ENCODE assay signal across 24 mouse cellular contexts in genomic region chr11:119791923-119792564, GRCm38 (mm10).
DNase-seq lines count a peak whose midpoint lies in the region; ATAC-seq and TF ChIP-seq lines count a peak whose summit lies in the region.
"Had no signal": no experiment of that assay in that cellular context is flagged by ENCODE, and none has a peak within 500 bp of the region (broad histone marks: within the 10 kb centered on the region; RNA-seq: fewer than 3 reads in every experiment).

No protein-coding gene starts in this region.

- WGBS in kidney, embryonic 16.5 days, result 35% methylated on average over 10 of the region's 10 CpGs

- H3K36me3 ChIP-seq in ES-E14 (ENCODE audit: control insufficient read depth, insufficient read depth, low read length, poor library complexity, severe bottlenecking), result peaks cover 7% of the 10 kb centered on the region; the same call in 1 of the 2 replicates
- H3K36me3 ChIP-seq in kidney, embryonic 16.5 days (ENCODE audit: insufficient read depth, low read length), result peaks cover 7% of the 10 kb centered on the region
- H3K36me3 ChIP-seq: embryonic facial prominence, embryonic 15.5 days; heart, embryonic 10.5 days; hindbrain, embryonic 12.5 days had no signal

- H3K9ac ChIP-seq in ES-E14 (ENCODE audit: insufficient read depth, low read depth, low read length, poor library complexity, severe bottlenecking), result peak overlapping the region; percentile 8; the same call in 1 of the 2 replicates
- H3K9ac ChIP-seq in kidney, embryonic 16.5 days (replicated peaks; ENCODE audit: low read length), result no peak overlapping the region
- H3K9ac ChIP-seq: embryonic facial prominence, embryonic 15.5 days; hindbrain, embryonic 12.5 days had no signal

- TF ChIP-seq CTCF in left cerebral cortex, adult 2 months (IDR thresholded peaks at IDR 0.05), result no peak

- in situ Hi-C loops in ES-E14 (cut with MboI; ENCODE audit: low sequenced_read_pairs in 2 of 2, unreplicated experiment in 2 of 2), result no loop called here

- H3K27ac ChIP-seq in ES-E14 (ENCODE audit: insufficient read depth, low read depth, low read length, poor library complexity, severe bottlenecking), result no peak overlapping the region
- H3K27ac ChIP-seq in kidney, embryonic 16.5 days (ENCODE audit: low read length), result peak overlapping the region; percentile 76
- no peak overlapping the region for H3K27ac ChIP-seq in left cerebral cortex, adult 2 months
- H3K27ac ChIP-seq: embryonic facial prominence, embryonic 15.5 days; hindbrain, embryonic 12.5 days had no signal

- H3K4me1 ChIP-seq in ES-E14 (ENCODE audit: control insufficient read depth in 2 of 2, insufficient read depth in 2 of 2, low read length in 2 of 2, poor library complexity in 1 of 2), result peaks cover 0 to 18% of the 10 kb centered on the region in 2 experiments; a peak in 1 of 4 replicates
- H3K4me1 ChIP-seq in kidney, embryonic 16.5 days (ENCODE audit: insufficient read depth, low read length), result peaks cover 75% of the 10 kb centered on the region

- intact Hi-C loops in left cerebral cortex, adult 2 months (cut with DNase I), result no loop called here
- intact Hi-C loops in left cerebral cortex, postnatal 14 days (cut with DNase I), result no loop called here

- ATAC-seq in kidney, embryonic 16.5 days (ENCODE audit: low FRiP score, low TSS enrichment), result peak; percentile 49; the same call in 1 of the 2 replicates
- no peak for ATAC-seq in CD4-positive, CD25-positive, alpha-beta regulatory T cell, adult 4 months
- ATAC-seq: activated CD4-positive, CD25-positive, alpha-beta regulatory T cell, adult 4 months; forebrain, embryonic 14.5 days; Patski had no signal

- no peak overlapping the region for H3K4me3 ChIP-seq in ES-E14 (ENCODE audit: insufficient read depth in 1 of 2, low read depth in 1 of 2, low read length in 2 of 2, poor library complexity in 1 of 2, severe bottlenecking in 1 of 2)
- H3K4me3 ChIP-seq in kidney, embryonic 16.5 days (ENCODE audit: low read length), result no peak overlapping the region
- no peak overlapping the region for H3K4me3 ChIP-seq in left cerebral cortex, adult 2 months
- H3K4me3 ChIP-seq: embryonic facial prominence, embryonic 15.5 days; erythroblast, embryonic 14.5 days; forebrain, embryonic 10.5 days; heart, embryonic 10.5 days; hindbrain, embryonic 12.5 days had no signal

- H3K27me3 ChIP-seq in kidney, embryonic 16.5 days (ENCODE audit: insufficient read depth, low read length), result no peaks in the 10 kb centered on the region
- H3K27me3 ChIP-seq: embryonic facial prominence, embryonic 15.5 days; hindbrain, embryonic 12.5 days; Patski had no signal

- no peak overlapping the region for H3K4me2 ChIP-seq in kidney, embryonic 16.5 days (replicated peaks; ENCODE audit: low read depth, low read length)
- H3K4me2 ChIP-seq: embryonic facial prominence, embryonic 15.5 days; hindbrain, embryonic 12.5 days had no signal

- H3K9me3 ChIP-seq in ES-E14 (ENCODE audit: control insufficient read depth, insufficient read depth, low read depth, low read length), result no peaks in the 10 kb centered on the region
- no peaks in the 10 kb centered on the region for H3K9me3 ChIP-seq in kidney, embryonic 16.5 days (ENCODE audit: low read length)
- H3K9me3 ChIP-seq: embryonic facial prominence, embryonic 15.5 days; forebrain, embryonic 10.5 days; heart, embryonic 10.5 days; hindbrain, embryonic 12.5 days had no signal

- no peak for DNase-seq in ES-E14 (ENCODE audit: low read depth, low spot score)
- peak; percentile 46 to 71 for DNase-seq in kidney, adult 8-10 months
- DNase-seq in kidney, postnatal 25 days, result peak; percentile 41 to 78
- DNase-seq in left cerebral cortex, adult 2 months (ENCODE audit: extremely low spot score in 1 of 2, low spot score in 2 of 2), result no peak
- no peak for DNase-seq in adrenal gland, postnatal 4 days (ENCODE audit: low spot score in 2 of 2)
- DNase-seq in left cerebral cortex, postnatal 14 days (ENCODE audit: low spot score in 2 of 2), result no peak
- DNase-seq: adrenal gland, postnatal 14 days; B cell, adult 2 months; cerebellum, adult 18-20 months; cerebellum, adult 9-11 months; gastrocnemius, postnatal 10 days; heart, adult 18-20 months; heart, postnatal 10 days; heart, postnatal 4 days had no signal

TF ChIP-seq in ES-E14, 5 proteins besides CTCF, POLR2A, EP300 and RAD21:
- TF ChIP-seq MAFK (IDR thresholded peaks at IDR 0.05; ENCODE audit: insufficient read depth, low read depth, low read length), result no peak
- no peak for TF ChIP-seq HCFC1 (IDR thresholded peaks at IDR 0.05; ENCODE audit: borderline replicate concordance, insufficient read depth, low read length)
- TF ChIP-seq ZC3H11A (IDR thresholded peaks at IDR 0.05; ENCODE audit: borderline replicate concordance, low read depth, low read length), result no peak
TF ChIP-seq in ES-E14: peak in this region for 0.

Comparison
In these comparisons a context has a peak if more than half of its experiments do, and no peak if none do; other contexts are left out.
1. DNase-seq: peak in kidney, adult 8-10 months (2 of 2) and kidney, postnatal 25 days (2 of 2); none in ES-E14 (single experiment), left cerebral cortex, adult 2 months (0 of 2), adrenal gland, postnatal 4 days (0 of 2) and left cerebral cortex, postnatal 14 days (0 of 2).